Comparison of ENCODE assay signal across 8 mouse cellular contexts in the genomic region with DNA sequence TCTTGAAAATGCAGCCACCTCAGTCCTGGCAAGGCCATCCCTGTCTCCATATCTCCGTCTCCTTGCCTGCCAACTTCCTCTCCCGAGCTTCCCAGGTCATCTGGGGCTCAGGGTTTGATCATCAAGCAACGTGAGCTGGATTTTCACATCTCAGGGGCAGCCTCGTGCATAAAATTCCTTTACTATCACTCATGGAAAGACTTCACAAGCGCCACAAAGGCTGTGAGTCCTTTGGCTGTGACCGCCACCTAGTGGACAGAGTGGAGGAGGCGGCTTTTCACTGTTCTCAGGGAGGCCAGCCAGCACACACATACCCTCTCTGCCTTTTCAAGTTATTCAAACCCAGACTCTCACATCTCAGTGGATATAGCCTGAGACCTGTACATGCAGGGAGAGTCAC. TPM values are rescaled to one million over a fixed set of nuclear protein-coding genes. Genes with fewer than 3 reads are reported as not detected.
DNase-seq lines count a peak whose midpoint lies in the region; ATAC-seq and TF ChIP-seq lines count a peak whose summit lies in the region.

No protein-coding gene starts in this region.

- CTCF ChIA-PET in Patski (lab: Charles Lee), result interaction anchor here (0.7 to 4.1 kb wide), 22 partner anchors 9 to 181 kb away, joined by 3 to 44 read pairs (median 4); partner anchors contain the start of gene Iscu

- WGBS in hindbrain, embryonic 13.5 days, result 15% methylated on average over 7 of the region's 7 CpGs

- no peak overlapping the region for H3K4me2 ChIP-seq in hindbrain, embryonic 13.5 days

- TF ChIP-seq CTCF in Patski (IDR thresholded peaks at IDR 0.05), result peak; percentile 98

- peak; percentile 71 for DNase-seq in Patski (ENCODE audit: low read depth, low spot score)
- peak; percentile 93 to 96 for DNase-seq in cerebellum, postnatal 10 days
- peak; percentile 72 to 82 for DNase-seq in frontal cortex, postnatal 25 days (ENCODE audit: low spot score in 2 of 2)
- peak; percentile 58 for DNase-seq in left cerebral cortex, adult 11 months (ENCODE audit: low spot score)
- peak; percentile 87 for DNase-seq in right cerebral cortex, postnatal 14 days
- peak; percentile 75 to 91 for DNase-seq in urinary bladder, postnatal 4 days (ENCODE audit: low spot score in 2 of 2)

- in situ Hi-C loops in Patski (cut with MboI; ENCODE audit: low pct_unique_long_range_greater_than_20kb), result no loop called here

- peaks cover 12% of the 10 kb centered on the region for H3K4me1 ChIP-seq in hindbrain, embryonic 13.5 days (replicated peaks)

- H3K9me3 ChIP-seq in hindbrain, embryonic 13.5 days, result no peaks in the 10 kb centered on the region

- 0 out of 2 replicates have a peak overlapping the region, but pooled peaks have one; percentile 50 for H3K27ac ChIP-seq in hindbrain, embryonic 13.5 days

- peak; percentile 78 for ATAC-seq in Patski
- ATAC-seq in hindbrain, embryonic 13.5 days (ENCODE audit: low FRiP score), result no peak
- ATAC-seq in megakaryocyte progenitor cell, adult 5-6 weeks (replicated peaks; ENCODE audit: poor library complexity), result peak; percentile 61

- no peak overlapping the region for H3K4me3 ChIP-seq in hindbrain, embryonic 13.5 days

- POLR2A ChIA-PET in Patski (lab: Charles Lee), result interaction anchor here (1.1 to 1.5 kb wide), 3 partner anchors 19 to 181 kb away, joined by 3 read pairs; no protein-coding TSS in a partner anchor

- H3K36me3 ChIP-seq in hindbrain, embryonic 13.5 days, result peaks cover 62% of the 10 kb centered on the region

- no peak overlapping the region for H3K9ac ChIP-seq in hindbrain, embryonic 13.5 days

- H3K27me3 ChIP-seq in Patski, result no peaks in the 10 kb centered on the region
- H3K27me3 ChIP-seq in hindbrain, embryonic 13.5 days, result no peaks in the 10 kb centered on the region

RNA-seq across cellular contexts. Expression of gene Ssh1, which starts 39.3 kb away (rescaled TPM):
- polyA plus RNA-seq in Patski (2021), result 17.5 TPM
- polyA plus RNA-seq in hindbrain, embryonic 13.5 days (2015; fragmentation: Nextera tagmentation; extraction: Ambion mirVana), result 15.0 and 18.7 TPM in 2 replicates
- 4.5 and 5.0 TPM in 2 replicates for total RNA-seq in megakaryocyte progenitor cell, adult 5-6 weeks (2015)
- 3.3 and 4.2 TPM in 2 replicates for total RNA-seq in megakaryocyte progenitor cell, adult 5-6 weeks (2017)

RNA-seq across cellular contexts. Expression of gene Coro1c, which starts 45.9 kb away (rescaled TPM):
- 160 TPM for polyA plus RNA-seq in Patski (2021)
- polyA plus RNA-seq in hindbrain, embryonic 13.5 days (2015; fragmentation: Nextera tagmentation; extraction: Ambion mirVana), result 176 and 190 TPM in 2 replicates
- total RNA-seq in megakaryocyte progenitor cell, adult 5-6 weeks (2015), result 59.7 and 63.9 TPM in 2 replicates
- total RNA-seq in megakaryocyte progenitor cell, adult 5-6 weeks (2017), result 81.8 and 83.9 TPM in 2 replicates

RNA-seq across cellular contexts. Expression of gene Dao, which starts 49.1 kb away (rescaled TPM):
- 0.18 TPM for polyA plus RNA-seq in Patski (2021)
- polyA plus RNA-seq in hindbrain, embryonic 13.5 days (2015; fragmentation: Nextera tagmentation; extraction: Ambion mirVana), result not detected in 2 replicates
- not detected in 2 replicates for total RNA-seq in megakaryocyte progenitor cell, adult 5-6 weeks (2015)
- total RNA-seq in megakaryocyte progenitor cell, adult 5-6 weeks (2017), result not detected in 2 replicates
